Mouse (Mus musculus): ENCODE data around the gene Flna. TPM values are rescaled to one million over a fixed set of nuclear protein-coding genes. Genes with fewer than 3 reads are reported as not detected.

Flna gene
- polyA plus RNA-seq, 1 experiment, result 568 TPM

DNA sequence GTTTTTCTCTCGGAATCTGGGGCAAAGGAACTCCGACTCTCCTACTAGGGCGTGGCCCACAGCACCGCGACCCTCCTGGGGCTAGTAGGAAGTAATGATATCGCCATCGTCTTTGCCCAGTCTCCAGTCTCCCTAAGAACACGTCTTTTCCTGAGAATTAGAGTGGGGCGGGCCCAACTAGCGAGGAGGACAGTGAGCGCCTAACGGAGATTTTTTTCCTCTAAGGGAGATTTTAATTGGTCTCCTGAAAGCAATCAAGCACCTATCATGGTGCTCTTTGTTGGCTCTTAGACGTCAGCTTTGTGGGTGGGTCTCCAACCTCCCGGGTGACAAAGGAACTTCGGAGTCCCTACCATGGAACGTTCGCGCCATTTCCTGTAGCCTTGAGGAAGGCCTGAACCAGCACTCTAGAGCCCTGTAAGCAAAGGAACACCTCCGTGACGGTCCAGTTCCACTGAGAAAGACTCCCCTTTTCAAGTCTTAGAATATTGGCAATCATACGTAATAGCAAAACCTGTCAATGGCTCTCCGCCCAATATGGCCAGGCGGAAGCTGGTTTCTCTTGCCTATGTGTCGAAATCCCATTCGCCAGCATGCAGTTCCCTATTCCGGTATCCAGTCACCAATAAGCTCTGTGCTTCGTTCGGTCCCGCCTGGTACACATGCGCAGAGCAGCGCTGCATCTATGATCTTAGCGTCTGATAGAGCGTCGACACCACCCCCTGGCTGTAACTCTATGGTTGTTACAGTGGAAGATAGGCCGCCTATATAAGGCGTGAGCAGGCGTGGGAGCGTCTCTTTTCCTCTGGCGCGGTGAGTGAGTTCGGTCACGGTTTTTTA lies 20.7 kb upstream of the Flna start, which contains the start of gene Rpl10:
Rpl10 (plus strand) TSS at position 751 of the 840 bp plus-strand sequence.
- Histone ChIP-seq H3K27me3 (ENCODE audit: control insufficient read depth, insufficient read depth, low read length) (no peaks in the 10 kb centered on the region), H3K4me3 (ENCODE audit: extremely low read depth, insufficient read depth, insufficient read length) (peak within 1 kb of the TSS; percentile 83), H3K36me3 (ENCODE audit: control insufficient read depth, insufficient read depth, low read length) (peaks cover 3% of the 10 kb centered on the region; the same call in 1 of the 2 replicates), H3K27ac (ENCODE audit: insufficient read depth, low read length) (peak within 1 kb of the TSS; percentile 99), H3K4me1 (ENCODE audit: control insufficient read depth, insufficient read depth, insufficient read length) (peaks cover 4% of the 10 kb centered on the region; the same call in 1 of the 2 replicates)
- peak; percentile 82 to 96 for DNase-seq (ENCODE audit: low read depth in 1 of 2, low spot score in 2 of 2)
- 22% methylated on average over 42 of the region's 42 CpGs for WGBS
- peak; percentile 92 for TF ChIP-seq POLR2A (IDR thresholded peaks at IDR 0.05; ENCODE audit: low read depth, low read length)
- TF ChIP-seq CTCF (IDR thresholded peaks at IDR 0.05; ENCODE audit: extremely low read depth, insufficient read depth, insufficient read length, insufficient replicate concordance), result no peak

DNA sequence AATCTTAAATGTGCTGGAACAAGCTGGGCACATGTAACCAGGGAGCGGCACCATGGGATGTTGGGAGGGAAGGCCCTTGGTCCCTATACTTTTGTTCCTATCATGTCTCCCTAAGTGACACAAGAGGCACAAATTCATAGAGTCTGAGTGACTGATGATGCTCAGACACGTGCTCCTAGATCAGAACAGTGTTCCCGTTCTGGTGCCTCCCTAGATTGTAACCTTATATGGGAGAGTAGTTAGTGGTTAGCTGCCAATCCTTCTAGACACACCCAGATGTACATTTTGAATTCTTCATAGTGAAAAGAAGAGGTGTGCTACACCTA lies 20.1 kb upstream of the Flna start:
- no peak for DNase-seq (ENCODE audit: low read depth in 1 of 2, low spot score in 2 of 2)
- no peak for TF ChIP-seq POLR2A (IDR thresholded peaks at IDR 0.05; ENCODE audit: low read depth, low read length)
- TF ChIP-seq CTCF (IDR thresholded peaks at IDR 0.05; ENCODE audit: extremely low read depth, insufficient read depth, insufficient read length, insufficient replicate concordance), result no peak
- Histone ChIP-seq H3K27me3 (ENCODE audit: control insufficient read depth, insufficient read depth, low read length) (no peaks in the 10 kb centered on the region), H3K4me1 (ENCODE audit: control insufficient read depth, insufficient read depth, insufficient read length) (peaks cover 4% of the 10 kb centered on the region; the same call in 1 of the 2 replicates), H3K27ac (ENCODE audit: insufficient read depth, low read length) (peak overlapping the region; percentile 97), H3K4me3 (ENCODE audit: extremely low read depth, insufficient read depth, insufficient read length) (peak overlapping the region; percentile 68), H3K36me3 (ENCODE audit: control insufficient read depth, insufficient read depth, low read length) (peaks cover 3% of the 10 kb centered on the region; the same call in 1 of the 2 replicates)
- WGBS, result 29% methylated on average over 3 of the region's 3 CpGs

DNA sequence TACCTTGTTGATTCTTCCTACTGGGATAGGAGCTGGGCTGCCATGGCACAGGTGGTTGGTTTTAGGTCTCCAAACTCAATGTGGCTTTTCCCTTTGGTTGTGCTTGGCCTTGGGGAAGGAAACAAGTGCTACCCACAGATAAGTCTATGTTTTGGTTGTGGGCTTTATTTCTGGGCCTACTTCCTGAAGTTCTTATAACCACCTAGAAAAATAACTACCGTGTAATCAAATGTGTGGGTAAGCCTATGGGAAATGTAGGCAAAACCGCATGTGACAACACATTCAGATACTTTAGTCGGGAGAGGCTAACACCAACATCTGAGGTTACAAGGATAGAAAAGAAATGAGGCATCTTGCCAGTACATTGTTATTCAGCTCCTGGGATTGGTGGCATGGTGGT lies 8.1 kb upstream of the Flna start:
- no peaks in the 10 kb centered on the region for H3K27me3 ChIP-seq (ENCODE audit: control insufficient read depth, insufficient read depth, low read length)
- WGBS, result 84% methylated on average over 3 of the region's 3 CpGs
- no peak overlapping the region for H3K27ac ChIP-seq (ENCODE audit: insufficient read depth, low read length)
- DNase-seq (ENCODE audit: low read depth in 1 of 2, low spot score in 2 of 2), result no peak
- H3K4me1 ChIP-seq (ENCODE audit: control insufficient read depth, insufficient read depth, insufficient read length), result peaks cover 6% of the 10 kb centered on the region; the same call in 1 of the 2 replicates
- TF ChIP-seq CTCF (IDR thresholded peaks at IDR 0.05; ENCODE audit: extremely low read depth, insufficient read depth, insufficient read length, insufficient replicate concordance) (no peak), POLR2A (IDR thresholded peaks at IDR 0.05; ENCODE audit: low read depth, low read length) (no peak)
- no peak overlapping the region for H3K4me3 ChIP-seq (ENCODE audit: extremely low read depth, insufficient read depth, insufficient read length)
- peaks cover 3% of the 10 kb centered on the region; the same call in 1 of the 2 replicates for H3K36me3 ChIP-seq (ENCODE audit: control insufficient read depth, insufficient read depth, low read length)

DNA sequence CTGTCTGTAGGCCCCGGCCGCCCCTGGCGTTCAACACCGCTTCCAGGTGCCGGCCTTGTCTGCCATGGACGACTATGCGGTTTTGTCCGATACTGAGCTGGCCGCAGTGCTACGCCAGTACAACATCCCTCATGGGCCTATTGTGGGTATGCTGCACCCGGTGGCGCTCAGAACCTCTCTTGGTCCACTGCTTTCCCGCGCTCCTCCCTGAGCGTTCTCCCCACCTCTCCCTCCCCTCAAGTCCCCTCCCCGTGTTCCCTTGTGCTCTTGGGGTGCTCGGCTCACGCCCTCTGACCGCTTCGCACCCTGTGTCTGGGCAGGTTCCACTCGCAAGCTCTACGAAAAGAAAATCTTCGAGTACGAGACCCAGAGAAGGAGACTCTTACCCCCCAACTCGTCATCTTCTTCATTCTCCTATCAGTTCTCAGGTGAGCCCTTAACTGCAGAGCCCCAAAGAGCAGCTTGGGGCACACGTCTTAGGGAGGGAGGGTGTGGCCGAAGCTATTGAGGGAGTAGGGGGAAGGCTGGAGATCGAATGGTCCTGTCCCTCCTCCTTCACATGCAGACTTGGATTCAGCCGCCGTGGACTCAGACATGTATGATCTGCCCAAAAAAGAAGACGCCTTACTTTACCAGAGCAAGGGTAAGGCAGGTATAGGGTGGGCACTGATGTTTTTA lies 5.4 kb upstream of the Flna start:
- TF ChIP-seq CTCF (IDR thresholded peaks at IDR 0.05; ENCODE audit: extremely low read depth, insufficient read depth, insufficient read length, insufficient replicate concordance) (no peak), POLR2A (IDR thresholded peaks at IDR 0.05; ENCODE audit: low read depth, low read length) (no peak)
- Histone ChIP-seq H3K4me3 (ENCODE audit: extremely low read depth, insufficient read depth, insufficient read length) (peak overlapping the region; percentile 86), H3K27ac (ENCODE audit: insufficient read depth, low read length) (peak overlapping the region; percentile 98), H3K36me3 (ENCODE audit: control insufficient read depth, insufficient read depth, low read length) (peaks cover 3% of the 10 kb centered on the region; the same call in 1 of the 2 replicates), H3K27me3 (ENCODE audit: control insufficient read depth, insufficient read depth, low read length) (no peaks in the 10 kb centered on the region), H3K4me1 (ENCODE audit: control insufficient read depth, insufficient read depth, insufficient read length) (peaks cover 8% of the 10 kb centered on the region; the same call in 1 of the 2 replicates)
- WGBS, result 28% methylated on average over 31 of the region's 31 CpGs
- no peak for DNase-seq (ENCODE audit: low read depth in 1 of 2, low spot score in 2 of 2)

DNA sequence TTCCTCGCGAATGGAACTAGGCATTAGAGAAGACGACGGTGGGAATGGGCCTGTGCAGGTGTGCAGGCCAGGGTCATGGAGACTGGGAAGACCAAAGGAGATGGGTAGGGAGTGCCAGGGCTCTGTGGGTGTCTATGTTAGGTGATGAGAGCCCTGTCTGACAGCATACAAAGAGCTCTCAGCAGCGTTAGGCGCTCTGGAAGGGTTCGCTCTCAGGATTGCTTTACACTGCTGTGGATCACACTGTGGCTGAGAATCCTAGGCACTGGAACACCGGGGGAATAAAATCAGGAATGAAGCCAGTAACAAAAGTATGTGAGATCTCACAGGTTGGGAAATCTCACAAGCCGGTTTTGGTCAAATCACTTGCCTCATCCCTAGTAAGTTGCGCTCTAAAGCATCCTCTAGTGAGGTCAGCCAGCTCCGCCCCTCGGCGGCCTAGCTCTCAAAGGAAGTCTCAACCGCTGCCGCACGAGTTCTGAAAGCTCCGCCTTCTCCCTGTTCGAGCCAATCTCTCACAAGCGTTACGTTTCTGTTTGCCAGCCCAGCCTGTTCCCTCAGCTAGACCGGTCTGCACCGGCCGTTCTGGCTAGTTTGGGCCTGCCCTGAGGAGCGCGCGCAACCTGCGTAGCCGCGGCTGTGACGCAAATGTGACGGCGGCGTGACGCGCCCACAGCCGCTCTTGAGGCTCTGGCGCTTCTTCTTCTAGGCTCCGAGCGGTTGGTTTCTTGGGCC lies 4.7 kb upstream of the Flna start, which contains the start of gene Emd:
Emd (plus strand) TSS at position 535 of the 735 bp plus-strand sequence.
- Histone ChIP-seq H3K4me3 (ENCODE audit: extremely low read depth, insufficient read depth, insufficient read length) (peak within 1 kb of the TSS; percentile 86), H3K4me1 (ENCODE audit: control insufficient read depth, insufficient read depth, insufficient read length) (peaks cover 10% of the 10 kb centered on the region), H3K27me3 (ENCODE audit: control insufficient read depth, insufficient read depth, low read length) (no peaks in the 10 kb centered on the region), H3K36me3 (ENCODE audit: control insufficient read depth, insufficient read depth, low read length) (peaks cover 3% of the 10 kb centered on the region; the same call in 1 of the 2 replicates), H3K27ac (ENCODE audit: insufficient read depth, low read length) (peak within 1 kb of the TSS; percentile 98)
- DNase-seq (ENCODE audit: low read depth in 1 of 2, low spot score in 2 of 2), result peak; percentile 84 to 90
- no peak for TF ChIP-seq CTCF (IDR thresholded peaks at IDR 0.05; ENCODE audit: extremely low read depth, insufficient read depth, insufficient read length, insufficient replicate concordance)
- peak; percentile 28 for TF ChIP-seq POLR2A (IDR thresholded peaks at IDR 0.05; ENCODE audit: low read depth, low read length)
- WGBS, result 35% methylated on average over 39 of the region's 39 CpGs

DNA sequence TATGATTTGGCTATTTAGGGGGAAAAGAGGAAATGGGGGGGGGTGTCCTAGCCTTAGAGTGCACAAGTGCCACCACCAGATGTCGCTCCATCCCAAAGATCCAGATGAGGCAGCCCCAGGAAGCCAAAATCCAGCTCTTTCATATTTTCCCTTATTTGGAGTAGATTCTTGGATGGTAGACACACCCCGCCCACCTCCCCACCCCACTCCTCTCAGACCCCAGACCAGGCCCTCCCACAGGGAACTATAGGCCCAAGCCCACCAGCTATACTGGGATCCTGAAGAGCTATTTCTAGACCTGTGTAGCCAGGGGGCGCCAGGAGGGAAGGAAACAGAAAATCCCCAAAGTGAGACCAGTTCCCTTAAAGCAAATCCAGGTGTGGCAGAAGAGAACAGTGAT lies 969 bp downstream of the Flna start:
- DNase-seq (ENCODE audit: low read depth in 1 of 2, low spot score in 2 of 2), result peak in 1 of 2 experiments; percentile 47
- TF ChIP-seq CTCF (IDR thresholded peaks at IDR 0.05; ENCODE audit: extremely low read depth, insufficient read depth, insufficient read length, insufficient replicate concordance) (peak; percentile 43; the same call in 1 of the 2 replicates), POLR2A (IDR thresholded peaks at IDR 0.05; ENCODE audit: low read depth, low read length) (no peak)
- no peaks in the 10 kb centered on the region for H3K36me3 ChIP-seq (ENCODE audit: control insufficient read depth, insufficient read depth, low read length)
- 18% methylated on average over 3 of the region's 3 CpGs for WGBS
- peak overlapping the region; percentile 63 for H3K4me3 ChIP-seq (ENCODE audit: extremely low read depth, insufficient read depth, insufficient read length)
- peaks cover 6% of the 10 kb centered on the region for H3K4me1 ChIP-seq (ENCODE audit: control insufficient read depth, insufficient read depth, insufficient read length)
- peak overlapping the region; percentile 91 for H3K27ac ChIP-seq (ENCODE audit: insufficient read depth, low read length)
- no peaks in the 10 kb centered on the region for H3K27me3 ChIP-seq (ENCODE audit: control insufficient read depth, insufficient read depth, low read length)

Measured in spleen, adult 2 months (tissue).